Mouse (Mus musculus) liver, embryonic 14.5 days (tissue): Measurements from ENCODE around the gene Gm21958.

ENCODE experiments used
- CTCF ChIP-seq: IDR thresholded peaks from 2 replicates; pipeline ENCODE4 v1.5.1; 2016; ENCODE audit warnings: antibody characterized with exemption, low read depth, control low read depth
- EP300 ChIP-seq: IDR thresholded peaks from 2 replicates; pipeline ENCODE4 v1.6.1; 2016; ENCODE audit warnings: antibody characterized with exemption, low read depth

DNA sequence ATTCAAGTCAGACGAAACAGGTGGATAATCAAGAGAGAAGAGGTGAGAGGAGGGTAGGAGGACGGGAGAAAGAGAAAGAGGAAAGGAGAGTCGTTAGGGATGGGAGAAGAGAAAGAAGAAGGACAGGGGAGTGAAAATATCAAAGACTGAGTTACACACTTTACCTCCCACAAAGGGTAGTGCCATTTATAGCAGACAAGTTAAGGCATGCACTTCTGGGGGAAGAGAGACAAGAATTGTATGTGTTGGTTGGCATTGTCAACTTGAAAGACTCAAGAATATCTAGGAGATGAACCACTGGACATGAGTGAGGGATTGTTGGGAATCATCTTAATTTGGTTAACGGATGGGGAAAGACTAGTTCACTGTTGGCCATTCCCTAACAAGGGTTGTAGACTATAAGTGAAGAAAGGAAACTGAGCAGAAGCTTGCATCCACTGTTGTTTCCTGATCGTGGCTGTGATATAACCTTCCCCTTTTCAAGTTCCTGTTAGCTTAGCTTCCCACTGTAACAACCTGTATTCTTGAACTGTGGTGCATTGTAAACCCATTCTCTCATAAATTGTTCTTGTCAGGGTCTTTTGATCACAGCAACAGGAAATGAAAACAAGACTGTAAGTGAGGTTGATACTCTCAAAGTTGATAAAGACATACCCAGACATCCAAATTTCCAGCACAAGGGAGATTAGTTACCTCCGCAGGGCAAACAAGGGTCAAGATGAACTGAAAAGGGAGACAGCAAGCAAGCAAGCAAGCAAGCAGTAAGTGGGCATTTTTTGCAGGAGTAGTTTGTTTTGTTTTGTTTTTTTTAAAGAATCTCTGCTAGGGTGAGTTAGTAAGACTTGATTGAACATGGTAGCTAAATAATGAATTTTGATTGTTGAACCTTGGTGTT is 32.6 kb downstream of the Gm21958 start:
- TF ChIP-seq CTCF (no peak), EP300 (no peak)
